Mouse (Mus musculus): ENCODE measurements around the gene Rnf145. TPM values are rescaled to one million over a fixed set of nuclear protein-coding genes. Genes with fewer than 3 reads are reported as not detected.
A peak's percentile ranks its signal among the peaks of the same experiment; 100 is the strongest.

Rnf145 gene
- 22.8 and 28.2 TPM in 2 replicates for polyA plus RNA-seq (2015; fragmentation: Nextera tagmentation; extraction: Ambion mirVana)

DNA sequence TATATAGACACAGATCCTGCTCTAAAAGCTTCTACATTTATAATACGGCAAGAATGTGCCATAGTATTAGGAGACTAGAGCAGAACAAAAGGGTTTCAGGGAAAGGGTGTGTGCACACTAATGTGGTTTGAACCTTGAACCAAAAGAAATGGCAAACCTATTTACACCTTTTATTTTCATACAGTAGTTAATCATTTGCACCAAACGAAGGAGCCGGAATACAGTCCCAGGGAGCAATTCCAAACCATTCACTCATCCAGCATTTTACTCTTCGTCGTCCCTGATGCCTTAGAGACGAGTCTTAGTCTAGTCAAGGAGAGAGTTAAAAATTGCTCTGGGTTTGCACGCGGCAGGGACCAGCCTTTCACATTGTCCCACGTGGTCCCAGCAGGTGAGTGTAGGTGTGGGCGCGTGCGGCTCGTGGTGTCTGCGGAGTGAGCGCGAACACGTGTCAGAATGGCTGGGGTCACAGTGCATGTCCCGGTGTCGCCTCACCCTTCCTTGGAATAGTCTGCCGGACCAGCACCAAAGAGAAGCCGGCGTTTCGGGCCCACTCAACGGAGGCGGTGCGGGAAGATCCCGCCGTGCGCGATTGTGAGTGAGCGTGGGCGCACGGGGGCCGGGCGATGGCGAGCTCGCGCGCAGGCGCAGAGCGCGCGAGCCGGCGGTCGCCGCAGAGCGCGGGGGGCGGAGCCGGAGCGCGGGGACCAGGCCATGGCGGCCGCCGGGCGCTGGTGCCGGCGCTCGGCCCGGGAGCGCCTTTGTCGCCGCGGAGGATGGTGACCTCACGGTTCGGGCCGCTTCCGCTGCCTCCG, at the start of gene Rnf145:
TSS of gene Rnf145 (plus strand) at position 684 of the 815 bp plus-strand sequence.
- peak within 1 kb of the TSS; percentile 72 for H3K4me2 ChIP-seq (replicated peaks; ENCODE audit: low read depth)
- H3K36me3 ChIP-seq (ENCODE audit: control insufficient read depth, insufficient read depth) = no peaks in the 10 kb centered on the region
- ATAC-seq = peak; percentile 87
- WGBS = under 1% methylated on average over 69 of the region's 70 CpGs
- peak within 1 kb of the TSS; percentile 80 for H3K9ac ChIP-seq (ENCODE audit: low read depth, low read length)
- peak within 1 kb of the TSS; percentile 99 for H3K4me3 ChIP-seq (ENCODE audit: low read depth, low read length)
- no peaks in the 10 kb centered on the region for H3K27me3 ChIP-seq (replicated peaks; ENCODE audit: control insufficient read depth, insufficient read depth, low read length)
- peak within 1 kb of the TSS; percentile 80 for H3K27ac ChIP-seq (ENCODE audit: low read depth, low read length)
- TF ChIP-seq CTCF (IDR thresholded peaks at IDR 0.05; ENCODE audit: low read depth) = no peak
- no peaks in the 10 kb centered on the region for H3K9me3 ChIP-seq (ENCODE audit: control insufficient read depth)
- H3K4me1 ChIP-seq (replicated peaks; ENCODE audit: control insufficient read depth, insufficient read depth, low read length) = no peaks in the 10 kb centered on the region

DNA sequence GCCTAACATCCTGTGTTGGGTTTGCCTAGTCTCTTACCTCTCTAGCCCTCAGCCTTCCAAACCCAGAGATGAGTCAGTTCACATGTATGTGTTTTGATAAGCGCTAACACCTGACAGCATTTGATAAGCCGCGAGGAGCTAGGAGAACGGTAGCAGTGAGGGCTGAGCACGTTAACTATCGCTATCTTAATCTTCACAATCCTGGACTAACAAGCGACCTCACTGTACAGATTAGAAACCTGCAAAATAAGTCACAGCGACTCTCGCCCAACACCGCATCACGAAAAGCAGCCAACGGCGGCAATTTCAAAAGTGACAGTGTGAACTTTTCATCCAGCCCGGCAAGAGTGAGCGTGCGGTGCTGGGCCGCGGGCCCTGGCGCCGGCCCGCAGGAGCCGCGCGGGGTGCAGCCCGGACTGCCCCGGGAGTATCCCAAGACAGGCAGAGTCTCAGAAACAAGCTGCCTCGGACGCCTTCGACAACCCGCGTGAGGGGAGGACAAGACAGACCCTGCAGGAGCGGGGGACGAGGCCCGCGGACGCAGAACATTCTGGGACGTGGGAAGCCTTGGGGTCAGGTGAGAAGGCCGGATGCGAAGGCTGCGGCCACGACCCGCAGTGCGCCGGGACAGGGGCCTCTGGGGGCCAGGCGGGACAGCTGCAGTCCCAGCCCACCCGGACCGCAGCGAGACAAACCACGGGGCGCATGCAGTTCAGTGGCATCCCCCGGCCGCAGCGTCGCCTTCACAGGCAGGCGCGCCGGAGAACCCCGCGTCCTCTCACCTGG, 48.9 kb upstream of the Rnf145 start:
- H3K4me2 ChIP-seq (replicated peaks; ENCODE audit: low read depth) = peak overlapping the region; percentile 96
- no peak; the same call in 1 of the 2 replicates for TF ChIP-seq CTCF (IDR thresholded peaks at IDR 0.05; ENCODE audit: low read depth)
- peak; percentile 52 for ATAC-seq
- H3K27me3 ChIP-seq (replicated peaks; ENCODE audit: control insufficient read depth, insufficient read depth, low read length) = no peaks in the 10 kb centered on the region
- peak overlapping the region; percentile 87 for H3K9ac ChIP-seq (ENCODE audit: low read depth, low read length)
- H3K4me1 ChIP-seq (replicated peaks; ENCODE audit: control insufficient read depth, insufficient read depth, low read length) = peaks cover 6% of the 10 kb centered on the region; the same call in 1 of the 2 replicates
- under 1% methylated on average over 59 of the region's 59 CpGs for WGBS
- H3K27ac ChIP-seq (ENCODE audit: low read depth, low read length) = peak overlapping the region; percentile 90
- H3K9me3 ChIP-seq (ENCODE audit: control insufficient read depth) = no peaks in the 10 kb centered on the region
- H3K36me3 ChIP-seq (ENCODE audit: control insufficient read depth, insufficient read depth) = peaks cover 5% of the 10 kb centered on the region; the same call in 1 of the 2 replicates
- peak overlapping the region; percentile 97 for H3K4me3 ChIP-seq (ENCODE audit: low read depth, low read length)

DNA sequence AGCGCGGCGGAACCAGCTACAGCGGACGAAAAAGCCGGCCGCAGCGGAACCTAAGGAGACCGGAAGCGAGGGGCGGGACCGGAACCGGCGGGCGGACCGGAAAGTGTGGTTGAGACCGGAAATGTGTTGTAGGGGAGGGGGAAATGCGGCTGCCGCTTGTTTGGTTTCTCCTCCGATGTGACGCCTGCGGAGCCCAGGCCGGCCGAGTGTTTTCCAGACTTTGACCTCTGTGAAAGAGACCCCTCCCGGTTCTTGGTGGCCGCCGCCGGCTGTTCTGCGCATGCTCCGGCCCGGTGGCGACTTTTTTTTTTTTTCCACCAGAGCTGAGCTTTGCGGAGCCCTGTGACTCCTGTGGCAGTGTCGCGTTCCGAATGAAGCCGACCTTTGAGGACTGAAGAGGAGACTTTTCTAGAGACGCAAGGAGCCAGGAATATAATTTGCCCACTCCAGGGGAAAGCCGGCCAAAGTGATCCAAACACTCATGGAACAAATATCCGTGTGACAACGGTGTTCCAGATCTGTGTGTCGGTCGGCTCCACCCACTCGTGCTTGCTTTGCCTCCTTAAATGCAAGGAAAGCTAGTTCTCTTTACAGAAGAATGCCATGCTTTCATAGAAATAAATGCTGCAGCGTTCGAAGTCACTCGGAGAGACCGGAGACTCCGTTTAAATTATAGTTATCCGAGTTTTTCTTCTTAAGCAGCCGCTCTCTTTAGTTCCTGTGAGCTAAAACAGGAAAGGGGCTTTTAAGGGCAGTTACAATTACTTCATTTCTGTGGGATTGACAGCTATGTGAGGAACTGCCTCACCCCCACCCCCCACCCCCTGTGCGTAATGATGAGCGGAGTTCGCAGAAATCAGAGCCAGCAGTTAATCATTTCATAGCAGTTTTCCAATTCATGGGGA, 48.1 kb upstream of the Rnf145 start, which contains the start of gene Ublcp1:
TSS of gene Ublcp1 (minus strand) at position 67 of the 905 bp plus-strand sequence.
- H3K9me3 ChIP-seq (ENCODE audit: control insufficient read depth) = no peaks in the 10 kb centered on the region
- peak within 1 kb of the TSS; percentile 97 for H3K4me3 ChIP-seq (ENCODE audit: low read depth, low read length)
- ATAC-seq = peak; percentile 96
- H3K4me2 ChIP-seq (replicated peaks; ENCODE audit: low read depth) = peak within 1 kb of the TSS; percentile 96
- H3K27me3 ChIP-seq (replicated peaks; ENCODE audit: control insufficient read depth, insufficient read depth, low read length) = no peaks in the 10 kb centered on the region
- no peak for TF ChIP-seq CTCF (IDR thresholded peaks at IDR 0.05; ENCODE audit: low read depth)
- peaks cover 6% of the 10 kb centered on the region; the same call in 1 of the 2 replicates for H3K4me1 ChIP-seq (replicated peaks; ENCODE audit: control insufficient read depth, insufficient read depth, low read length)
- H3K36me3 ChIP-seq (ENCODE audit: control insufficient read depth, insufficient read depth) = peaks cover 5% of the 10 kb centered on the region; the same call in 1 of the 2 replicates
- WGBS = under 1% methylated on average over 54 of the region's 54 CpGs
- peak within 1 kb of the TSS; percentile 90 for H3K27ac ChIP-seq (ENCODE audit: low read depth, low read length)
- H3K9ac ChIP-seq (ENCODE audit: low read depth, low read length) = peak within 1 kb of the TSS; percentile 87

DNA sequence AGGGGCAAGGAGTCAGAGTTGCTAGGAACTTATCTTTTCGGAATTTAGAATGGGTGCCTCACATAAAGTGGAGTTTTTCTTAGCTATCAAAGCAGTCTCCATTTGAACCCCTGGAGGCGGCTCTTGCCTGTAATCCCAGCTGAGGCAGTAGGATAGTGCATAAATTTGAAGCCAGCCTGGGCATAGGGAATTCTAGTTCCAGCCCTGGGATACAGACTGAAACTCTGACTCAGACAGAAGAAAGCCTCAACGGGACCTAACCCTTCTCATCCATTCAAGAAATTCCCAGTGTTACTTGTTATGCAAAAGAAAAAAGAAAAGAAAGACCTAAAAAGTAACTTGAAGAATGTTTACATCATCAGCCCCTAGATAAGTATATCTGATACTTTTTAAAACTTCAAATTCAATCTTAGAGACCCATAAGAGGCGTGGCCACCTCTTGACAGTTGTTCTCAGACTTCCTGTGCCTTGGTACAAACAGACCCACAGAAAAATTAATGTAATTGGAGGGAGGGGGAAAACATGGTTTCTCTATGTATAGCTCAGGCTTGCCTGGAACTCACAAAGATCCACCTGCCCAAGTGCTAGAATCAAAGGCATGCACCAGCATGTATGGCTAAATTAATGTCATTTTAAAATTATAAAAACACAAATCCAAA, 47.3 kb upstream of the Rnf145 start:
- no peak for ATAC-seq
- H3K27me3 ChIP-seq (replicated peaks; ENCODE audit: control insufficient read depth, insufficient read depth, low read length) = no peaks in the 10 kb centered on the region
- no peaks in the 10 kb centered on the region for H3K9me3 ChIP-seq (ENCODE audit: control insufficient read depth)
- H3K36me3 ChIP-seq (ENCODE audit: control insufficient read depth, insufficient read depth) = no peaks in the 10 kb centered on the region
- peak overlapping the region; percentile 97 for H3K4me3 ChIP-seq (ENCODE audit: low read depth, low read length)
- no peak for TF ChIP-seq CTCF (IDR thresholded peaks at IDR 0.05; ENCODE audit: low read depth)
- no peak overlapping the region for H3K9ac ChIP-seq (ENCODE audit: low read depth, low read length)
- 14% methylated on average over 4 of the region's 4 CpGs for WGBS
- H3K4me1 ChIP-seq (replicated peaks; ENCODE audit: control insufficient read depth, insufficient read depth, low read length) = peaks cover 6% of the 10 kb centered on the region; the same call in 1 of the 2 replicates
- peak overlapping the region; percentile 96 for H3K4me2 ChIP-seq (replicated peaks; ENCODE audit: low read depth)
- H3K27ac ChIP-seq (ENCODE audit: low read depth, low read length) = peak overlapping the region; percentile 90; the same call in 1 of the 2 replicates

DNA sequence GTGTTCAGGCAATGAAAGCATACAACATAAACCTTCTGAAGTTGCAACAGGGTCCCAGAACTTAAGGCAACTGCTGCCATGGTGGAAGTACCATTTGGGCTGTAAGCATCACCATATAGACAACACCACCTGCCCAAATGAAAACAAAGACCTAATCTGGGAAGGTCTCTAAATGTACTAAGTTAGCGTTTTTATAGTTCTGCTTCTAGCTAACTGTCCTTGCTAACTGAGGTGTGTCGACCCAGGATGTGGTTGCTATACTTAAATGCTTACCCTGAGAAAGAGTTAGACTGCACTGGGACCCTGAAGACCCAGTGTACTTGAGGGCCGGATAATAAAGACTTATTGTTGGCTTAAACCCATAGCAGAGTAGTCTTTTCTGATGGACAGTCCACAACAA, 43.3 kb upstream of the Rnf145 start:
- Histone ChIP-seq H3K9ac (ENCODE audit: low read depth, low read length) (no peak overlapping the region), H3K36me3 (ENCODE audit: control insufficient read depth, insufficient read depth) (no peaks in the 10 kb centered on the region), H3K4me2 (replicated peaks; ENCODE audit: low read depth) (no peak overlapping the region), H3K9me3 (ENCODE audit: control insufficient read depth) (no peaks in the 10 kb centered on the region), H3K27me3 (replicated peaks; ENCODE audit: control insufficient read depth, insufficient read depth, low read length) (no peaks in the 10 kb centered on the region), H3K4me1 (replicated peaks; ENCODE audit: control insufficient read depth, insufficient read depth, low read length) (peaks cover 6% of the 10 kb centered on the region; the same call in 1 of the 2 replicates), H3K4me3 (ENCODE audit: low read depth, low read length) (no peak overlapping the region), H3K27ac (ENCODE audit: low read depth, low read length) (no peak overlapping the region)
- 71% methylated on average over 3 of the region's 3 CpGs for WGBS
- no peak for TF ChIP-seq CTCF (IDR thresholded peaks at IDR 0.05; ENCODE audit: low read depth)
- no peak for ATAC-seq
